Mouse (Mus musculus) telencephalon, adult 2 months (tissue): Measurements from ENCODE around the gene Rab4a.

Source experiments
- DNase-seq: peaks from one replicate; pipeline ENCODE4 v3.0.0-alpha.2; 2011; ENCODE audit warnings: low read depth, low spot score

Rab4a gene

DNA sequence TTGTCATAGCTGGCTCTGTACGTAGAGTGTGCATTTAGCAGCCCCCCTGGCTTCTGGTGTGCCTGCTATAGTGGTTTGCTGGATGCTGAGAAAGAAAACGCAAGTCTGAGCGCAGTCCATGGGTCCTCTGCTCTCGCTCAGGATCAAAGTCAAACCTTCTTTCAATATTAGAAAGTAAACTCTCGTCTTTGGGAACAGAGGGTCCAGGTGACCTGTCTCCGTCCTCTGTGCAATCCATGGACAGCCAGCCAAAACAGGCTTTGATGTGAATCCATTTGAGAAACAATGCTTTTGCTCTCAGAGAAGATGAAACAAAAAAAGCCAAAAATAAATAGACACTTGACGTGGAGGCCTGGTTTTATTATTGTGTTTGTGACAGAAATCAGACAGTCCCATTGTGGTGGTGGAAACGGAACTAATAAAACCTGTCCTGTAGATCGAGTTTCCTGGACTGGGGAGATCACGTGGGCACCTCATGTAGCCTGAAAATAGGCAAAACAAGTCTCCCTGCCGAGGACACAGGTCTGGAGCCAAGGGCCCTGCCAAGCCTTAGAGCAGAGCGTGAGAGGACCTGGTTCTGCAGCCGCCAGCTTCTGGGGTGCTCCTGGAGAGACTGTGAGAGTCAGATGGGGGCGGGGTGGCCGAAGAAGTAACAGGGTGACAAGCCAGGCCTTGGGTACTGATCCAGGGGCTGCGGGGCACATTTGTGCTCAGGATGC, 7.5 kb downstream of the Rab4a start:
- no peak for DNase-seq

GRCm38 (mm10) chr8:123813892-123814266, 8.1 kb downstream of the Rab4a start:
- no peak for DNase-seq

DNA sequence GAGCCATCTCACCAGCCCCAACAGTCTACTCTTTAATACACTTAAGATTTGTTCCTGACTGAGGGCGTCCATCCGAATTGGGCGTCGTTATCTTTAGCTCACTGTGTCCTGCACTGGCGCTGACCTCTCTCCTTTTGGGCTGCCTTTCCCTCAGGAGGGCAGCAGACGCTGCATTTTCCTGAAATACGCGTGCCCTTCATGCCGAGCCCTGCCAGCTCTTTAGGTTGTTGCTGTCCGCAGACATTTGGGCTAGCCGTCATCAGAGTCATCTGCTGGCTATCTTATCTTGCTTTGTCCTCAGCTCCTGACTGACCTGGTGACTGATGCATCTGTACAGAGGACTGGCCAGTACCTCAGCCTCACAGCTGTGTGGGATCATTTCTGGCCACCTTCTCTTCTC, 9.5 kb downstream of the Rab4a start:
- DNase-seq = no peak

DNA sequence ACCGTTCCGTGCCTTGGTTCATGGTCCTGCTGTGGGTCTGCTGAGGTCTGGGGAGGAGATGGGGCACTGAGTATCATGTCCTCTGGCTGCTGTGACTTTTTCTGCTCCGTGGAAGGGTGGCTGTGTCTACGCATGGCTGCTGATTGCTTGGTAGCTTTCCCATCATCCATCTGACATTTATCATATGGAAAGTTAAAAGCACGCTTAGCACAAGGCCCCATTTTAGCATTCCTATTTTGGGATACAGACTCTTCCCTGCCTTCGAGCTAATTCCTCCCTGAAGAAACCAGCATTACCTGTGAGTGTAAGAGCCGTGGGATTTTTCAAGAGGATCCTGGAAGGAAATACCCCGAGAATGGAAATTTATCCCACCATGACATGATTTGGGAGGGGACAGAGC, 11.2 kb downstream of the Rab4a start:
- DNase-seq = peak; percentile 76

GRCm38 (mm10) chr8:123817747-123818146, 12.0 kb downstream of the Rab4a start:
- DNase-seq = no peak

- DNase-seq = no peak
Observed at GRCm38 (mm10) chr8:123819683-123820610, 14.2 kb downstream of the Rab4a start.

DNA sequence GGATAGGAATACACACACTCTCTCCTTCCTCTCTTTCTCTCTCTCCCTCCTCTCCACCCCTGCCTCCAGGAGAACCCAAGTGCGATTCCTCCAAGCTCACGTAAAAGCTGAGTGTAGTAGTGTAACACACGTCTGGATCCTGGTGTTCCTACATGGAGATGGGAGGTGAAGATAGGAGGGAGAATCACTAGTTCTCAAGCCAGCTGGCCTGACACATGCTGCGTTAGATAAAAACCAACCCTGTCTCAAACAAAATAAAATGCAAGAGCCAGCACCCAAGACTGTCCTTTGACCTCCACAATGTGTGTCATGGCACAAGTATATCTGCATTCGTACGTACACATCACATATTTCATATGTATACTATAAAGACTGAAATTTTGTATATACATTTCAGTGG, 15.0 kb downstream of the Rab4a start:
- DNase-seq = no peak

DNA sequence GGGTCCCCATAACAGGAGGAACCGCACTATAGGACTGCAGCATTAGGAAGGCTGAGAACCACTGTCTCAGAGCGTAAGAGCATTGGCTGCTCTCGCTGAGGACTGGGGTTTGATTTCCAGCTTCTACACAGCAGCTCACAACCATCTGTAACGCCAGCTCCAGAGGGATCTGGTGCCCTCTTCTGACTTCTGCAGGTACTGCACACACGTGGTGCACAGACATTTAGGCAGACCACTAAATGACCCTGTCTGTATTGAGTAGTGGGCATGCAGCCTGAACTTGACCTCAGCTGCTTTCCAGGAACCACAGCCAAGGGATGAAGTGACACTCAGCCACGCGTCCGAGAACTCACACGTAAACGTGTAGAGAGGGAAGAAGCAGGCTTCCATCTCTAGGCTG, 17.3 kb downstream of the Rab4a start:
- no peak for DNase-seq

DNA sequence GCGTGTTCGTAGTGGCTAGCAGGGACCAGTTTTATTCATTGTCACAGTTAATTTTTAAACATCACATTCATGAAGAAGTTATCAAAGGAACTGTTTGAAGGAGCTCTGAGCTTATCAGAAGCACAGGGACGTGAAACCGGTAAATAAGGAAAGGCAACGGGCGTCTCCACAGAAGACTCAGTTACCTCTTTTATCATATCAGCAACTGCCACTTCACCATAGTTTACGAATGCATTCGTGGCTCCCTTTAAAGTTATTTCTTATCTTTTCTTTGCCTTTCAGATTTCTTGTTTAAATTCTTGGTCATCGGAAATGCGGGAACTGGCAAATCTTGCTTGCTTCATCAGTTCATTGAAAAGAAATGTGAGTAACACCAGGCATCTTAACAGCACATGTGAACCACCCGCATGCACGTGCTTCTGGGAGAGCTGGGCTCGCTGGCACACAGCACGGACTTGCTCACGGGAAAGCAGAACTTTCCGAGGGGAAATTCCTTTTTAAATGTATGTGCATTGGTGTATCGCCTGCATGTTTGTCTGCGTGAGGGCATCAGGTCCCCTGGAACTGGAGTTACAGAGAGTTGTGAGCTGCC, 17.8 kb downstream of the Rab4a start:
- DNase-seq = no peak

GRCm38 (mm10) chr8:123826001-123826400, 20.2 kb downstream of the Rab4a start:
- no peak for DNase-seq

- no peak for DNase-seq
Observed at GRCm38 (mm10) chr8:123826758-123827157, 21.0 kb downstream of the Rab4a start.

DNA sequence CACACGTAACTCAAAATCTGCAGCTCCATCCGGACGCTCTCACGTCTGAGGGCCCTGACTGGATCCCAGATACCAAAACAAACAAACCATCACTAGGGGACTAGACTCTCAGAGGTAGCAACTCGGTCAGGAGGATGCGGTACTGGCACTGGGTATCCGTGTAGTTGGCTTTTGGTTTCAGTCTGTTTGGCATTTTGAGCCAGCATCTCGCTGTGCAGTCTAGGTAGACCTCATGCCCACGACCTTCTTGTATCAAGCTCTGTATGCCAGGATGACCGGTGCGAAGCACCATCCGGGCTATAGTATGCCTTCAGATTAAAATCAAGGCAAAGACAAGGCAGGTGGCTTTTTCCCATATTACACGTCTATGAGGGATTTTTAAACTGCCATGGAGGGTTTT, 21.7 kb downstream of the Rab4a start:
- no peak for DNase-seq

DNA sequence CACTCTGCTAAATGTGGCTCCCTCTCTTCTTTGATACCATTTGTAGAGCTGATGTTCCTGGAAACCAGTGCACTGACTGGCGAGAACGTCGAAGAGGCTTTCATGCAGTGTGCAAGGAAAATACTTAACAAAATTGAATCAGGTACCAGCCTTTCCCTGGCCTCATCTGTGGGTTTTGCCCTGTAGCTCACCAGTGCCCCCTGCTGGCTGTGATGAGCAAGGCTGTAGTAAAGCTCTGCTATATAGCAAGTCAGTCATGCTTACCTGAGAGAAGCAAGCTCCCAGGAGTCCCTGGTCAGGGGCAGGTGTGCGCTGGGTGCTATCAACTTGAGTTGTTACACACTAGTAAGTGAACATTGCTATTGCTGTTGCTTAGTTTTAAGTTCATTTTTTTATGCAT, 27.0 kb downstream of the Rab4a start:
- DNase-seq = no peak

GRCm38 (mm10) chr8:123835451-123835850, 29.7 kb downstream of the Rab4a start:
- no peak for DNase-seq

- no peak for DNase-seq
Observed at GRCm38 (mm10) chr8:123836354-123836753, 30.6 kb downstream of the Rab4a start.

DNA sequence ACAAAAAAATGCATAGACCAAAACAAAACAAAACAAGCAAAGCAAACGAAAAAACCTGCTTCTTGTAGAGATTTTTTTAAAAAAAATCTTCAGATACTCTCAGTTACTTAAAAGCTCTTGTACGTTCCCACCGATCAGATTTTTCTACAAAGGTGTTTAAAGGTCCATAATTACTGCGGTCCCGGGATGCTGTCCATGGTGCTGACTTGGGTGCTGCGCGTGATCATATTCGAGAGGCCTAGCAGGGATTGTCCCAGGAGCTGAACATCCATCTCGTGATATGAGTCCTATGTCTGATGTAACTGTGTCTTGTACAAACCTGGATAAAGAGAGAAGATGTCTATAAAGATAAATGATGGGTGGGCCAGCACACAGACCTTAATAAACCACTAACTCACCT, 32.7 kb downstream of the Rab4a start:
- no peak for DNase-seq

DNA sequence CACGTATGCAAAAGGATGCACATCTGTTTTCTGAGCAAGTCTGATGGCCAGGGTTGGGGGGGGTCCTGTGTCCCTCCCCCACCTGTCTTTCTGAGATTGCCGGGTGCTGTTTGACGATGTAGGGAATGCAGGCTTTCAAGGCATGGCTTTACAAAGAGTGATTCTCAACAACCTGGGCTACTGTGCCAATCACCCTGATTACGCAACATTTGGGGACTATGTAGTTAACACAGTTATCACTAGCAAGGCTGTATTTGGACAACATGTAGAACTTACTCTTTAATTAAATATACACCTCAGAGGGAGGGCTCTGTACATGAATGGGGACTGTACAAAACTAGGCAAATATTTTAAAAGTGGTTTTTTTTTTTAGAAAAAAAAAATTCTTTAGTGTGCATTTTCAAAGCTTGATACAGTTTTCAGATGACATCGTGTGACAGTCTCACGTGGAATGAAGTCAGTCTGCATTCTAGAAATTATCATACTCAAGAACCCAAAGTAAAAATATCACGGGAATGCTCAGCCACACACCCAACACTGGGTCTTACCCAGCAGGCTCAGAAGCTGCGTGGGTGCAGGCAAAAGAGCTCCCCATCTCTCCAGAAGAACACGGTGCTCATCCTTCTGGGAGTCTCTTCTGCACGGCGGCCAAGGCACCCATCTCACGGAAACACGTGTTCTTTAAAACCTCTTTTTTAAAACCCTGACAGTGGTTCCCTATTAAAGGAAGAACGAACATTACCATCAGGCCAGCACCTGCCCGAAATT, 35.0 kb downstream of the Rab4a start:
- peak; percentile 94 for DNase-seq

- DNase-seq = no peak
Observed at GRCm38 (mm10) chr8:123842086-123842485, 36.3 kb downstream of the Rab4a start.

GRCm38 (mm10) chr8:123844341-123844740, 38.6 kb downstream of the Rab4a start:
- no peak for DNase-seq

GRCm38 (mm10) chr8:123845114-123845513, 39.3 kb downstream of the Rab4a start:
- no peak for DNase-seq

DNA sequence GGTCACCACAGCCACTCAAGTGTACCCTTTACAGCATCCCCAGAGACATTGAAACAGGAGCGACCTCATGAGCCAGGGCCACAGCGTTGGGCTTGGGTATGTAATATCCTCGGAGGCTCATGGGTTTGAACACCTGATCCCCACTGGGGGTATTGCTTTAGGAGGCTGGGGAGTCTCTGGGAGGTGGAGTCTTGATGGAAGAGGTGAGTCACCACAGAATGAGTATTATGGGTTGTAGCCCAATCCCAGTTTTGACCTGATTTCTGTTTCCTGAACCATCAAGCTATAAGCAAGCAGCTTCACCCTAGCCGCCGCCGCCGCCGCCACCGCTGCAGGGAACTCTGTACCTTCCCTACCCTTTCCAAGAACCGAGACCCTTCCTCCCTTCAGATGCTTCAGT, 40.2 kb downstream of the Rab4a start:
- no peak for DNase-seq

GRCm38 (mm10) chr8:123846509-123846908, 40.7 kb downstream of the Rab4a start:
- peak; percentile 80 for DNase-seq
